Mouse (Mus musculus) midbrain, postnatal 0 days (tissue): Measurements from ENCODE around the gene Rab25. TPM values are rescaled to one million over a fixed set of nuclear protein-coding genes. Genes with fewer than 3 reads are reported as not detected.
A peak's percentile ranks its signal among the peaks of the same experiment; 100 is the strongest.

Source experiments
- ATAC-seq: fragments of 200-750 bp; cut with Nextera tagmentation; 2 replicates; pipeline ENCODE4 v1.8.0; 2017; ENCODE audit warnings: moderate number of reproducible peaks, mild to moderate bottlenecking, moderate TSS enrichment, moderate library complexity; ENCODE audit not compliant: low FRiP score
- DNase-seq: peaks from one replicate; pipeline ENCODE4 v3.0.0-alpha.2; 2015; ENCODE audit warnings: low spot score
- H3K27ac ChIP-seq: fragments of 300-500 bp; sonication (generic); 2 replicates; pipeline ENCODE4 v1.5.1; 2014; ENCODE audit warnings: low read depth, mild to moderate bottlenecking, low read length, mixed read lengths
- H3K27me3 ChIP-seq: fragments of 300-500 bp; sonication (generic); 2 replicates; pipeline ENCODE4 v1.6.1; 2014; ENCODE audit warnings: low read length, control low read depth, mixed read lengths; ENCODE audit not compliant: insufficient read depth
- H3K36me3 ChIP-seq: fragments of 300-500 bp; sonication (generic); 2 replicates; pipeline ENCODE4 v1.6.1; 2014; ENCODE audit warnings: low read length, control low read depth, mixed read lengths; ENCODE audit not compliant: insufficient read depth
- H3K4me1 ChIP-seq: fragments of 300-500 bp; sonication (generic); 2 replicates; pipeline ENCODE4 v1.6.1; 2014; ENCODE audit warnings: mild to moderate bottlenecking, control low read depth, antibody characterized with exemption, low read length, mixed read lengths; ENCODE audit not compliant: insufficient read depth
- H3K4me2 ChIP-seq: fragments of 300-500 bp; sonication (generic); 2 replicates; pipeline ENCODE4 v1.6.1; 2014; ENCODE audit warnings: low read depth, mild to moderate bottlenecking, low read length, mixed read lengths; ENCODE audit not compliant: poor library complexity, severe bottlenecking
- H3K4me3 ChIP-seq: fragments of 300-500 bp; sonication (generic); 2 replicates; pipeline ENCODE4 v1.5.1; 2014; ENCODE audit warnings: low read depth, mild to moderate bottlenecking, low read length, moderate library complexity
- H3K9ac ChIP-seq: fragments of 300-500 bp; sonication (generic); replicated peaks from 2 replicates; pipeline ENCODE4 v1.6.1; 2014; ENCODE audit warnings: mild to moderate bottlenecking, low read length, moderate library complexity, mixed read lengths; ENCODE audit not compliant: poor library complexity, severe bottlenecking
- H3K9me3 ChIP-seq: fragments of 300-500 bp; sonication (generic); 2 replicates; pipeline ENCODE4 v1.6.1; 2016; ENCODE audit warnings: low read length, control low read depth
- CTCF ChIP-seq: IDR thresholded peaks from 2 replicates; pipeline ENCODE4 v1.5.1; 2016; ENCODE audit warnings: antibody characterized with exemption, mild to moderate bottlenecking
- WGBS: fragments of 180-500 bp; shearing (Covaris S2); extraction: QIAGEN DNeasy Blood & Tissue Kit; methylation state at CpG from one replicate; pipeline ENCODE4 v1.1.7; 2014; 5-methylcytosine and 5-hydroxymethylcytosine counted together
- microRNA counts: library from miRNA; unstranded; fragments of <30 nt; microRNA quantifications from one replicate; lab custom pipeline; 2015
- microRNA-seq: library from miRNA; unstranded; fragments of <30 nt; microRNA quantifications from one replicate; pipeline ENCODE4, GENCODE M21; 2016; ENCODE audit warnings: borderline number of aligned reads
- polyA plus RNA-seq: library from polyadenylated mRNA; unstranded; fragments of >200 nt; fragmentation: Nextera tagmentation; extraction: Ambion mirVana; gene quantifications from 2 replicates; pipeline ENCODE4 v1.2.1, GENCODE M21; 2015
- total RNA-seq: library from RNA; depleted of rRNA; stranded (reverse); fragments of >200 nt; gene quantifications from 2 replicates; pipeline ENCODE4 v1.2.3, GENCODE M21; 2014; rRNA removed

The Rab25 gene
- total and polyA plus RNA-seq, 2 experiments from 2014 or later = 0.46 to 0.60 TPM

DNA sequence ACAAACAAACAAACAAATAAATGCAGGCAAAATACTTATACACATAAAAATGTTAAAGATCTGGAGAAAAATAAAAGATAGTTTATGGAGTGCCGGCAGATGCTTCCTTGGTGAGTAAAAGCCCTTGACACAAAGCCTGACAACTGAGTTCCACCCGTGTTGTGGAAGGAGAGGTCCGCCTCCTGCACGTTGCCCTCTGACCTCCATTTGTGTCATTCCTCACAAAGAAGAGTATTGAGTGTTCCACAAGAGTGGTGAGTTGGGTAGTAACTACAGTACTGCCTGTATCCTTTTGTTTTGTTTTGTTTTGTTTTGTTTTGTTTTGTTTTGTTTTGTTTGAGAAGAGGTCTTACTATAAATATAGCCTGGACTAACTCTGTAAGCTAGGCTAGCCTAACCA is 48.5 kb downstream of the Rab25 start:
- no peak overlapping the region for H3K9ac ChIP-seq
- DNase-seq (no peak), ATAC-seq (no peak)
- TF ChIP-seq CTCF = no peak
- peaks cover 9% of the 10 kb centered on the region; the same call in 1 of the 2 replicates for H3K4me1 ChIP-seq
- no peak overlapping the region for H3K4me3 ChIP-seq
- H3K9me3 ChIP-seq = no peaks in the 10 kb centered on the region
- H3K4me2 ChIP-seq = no peak overlapping the region
- 72% methylated on average over 4 of the region's 4 CpGs for WGBS
- no peaks in the 10 kb centered on the region for H3K27me3 ChIP-seq
- no peak overlapping the region for H3K27ac ChIP-seq
- H3K36me3 ChIP-seq = peaks cover 4% of the 10 kb centered on the region; the same call in 1 of the 2 replicates

DNA sequence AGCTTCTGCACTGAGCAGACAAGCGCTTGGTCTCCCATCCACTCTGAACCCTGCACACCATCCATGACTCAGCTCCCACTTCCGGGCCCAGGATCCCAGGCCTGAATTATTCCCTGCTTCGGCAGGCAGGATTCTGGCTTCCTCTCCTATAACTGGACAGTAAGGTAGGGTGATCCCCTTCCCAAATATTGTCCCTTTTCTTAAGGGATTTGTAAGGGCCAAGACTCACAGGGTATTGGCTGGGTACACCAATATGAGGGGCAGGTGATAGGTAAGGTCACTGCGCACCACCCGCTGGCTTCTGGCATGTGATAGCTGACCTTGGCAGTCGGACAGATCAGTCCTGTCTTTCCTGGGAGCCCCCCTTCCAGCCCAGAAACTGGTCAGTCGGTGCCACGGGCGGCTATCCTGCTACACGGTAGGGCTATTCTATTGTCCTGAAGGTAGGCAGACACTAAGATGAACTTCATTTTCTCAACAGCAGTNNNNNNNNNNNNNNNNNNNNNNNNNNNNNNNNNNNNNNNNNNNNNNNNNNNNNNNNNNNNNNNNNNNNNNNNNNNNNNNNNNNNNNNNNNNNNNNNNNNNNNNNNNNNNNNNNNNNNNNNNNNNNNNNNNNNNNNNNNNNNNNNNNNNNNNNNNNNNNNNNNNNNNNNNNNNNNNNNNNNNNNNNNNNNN is 52.2 kb downstream of the Rab25 start:
- no peaks in the 10 kb centered on the region for H3K9me3 ChIP-seq
- no peak for TF ChIP-seq CTCF
- no peak for DNase-seq
- no peak overlapping the region for H3K9ac ChIP-seq
- peaks cover 6% of the 10 kb centered on the region; the same call in 1 of the 2 replicates for H3K4me1 ChIP-seq
- ATAC-seq = no peak
- no peak overlapping the region for H3K27ac ChIP-seq
- no peak overlapping the region for H3K4me3 ChIP-seq
- 83% methylated on average over 10 of the region's 10 CpGs for WGBS
- H3K27me3 ChIP-seq = no peaks in the 10 kb centered on the region
- peaks cover 4% of the 10 kb centered on the region; the same call in 1 of the 2 replicates for H3K36me3 ChIP-seq
- no peak overlapping the region for H3K4me2 ChIP-seq

GRCm38 (mm10) chr3:88494836-88495628 is 53.1 kb downstream of the Rab25 start:
- H3K27me3 ChIP-seq = no peaks in the 10 kb centered on the region
- no peak overlapping the region for H3K9ac ChIP-seq
- H3K9me3 ChIP-seq = no peaks in the 10 kb centered on the region
- ATAC-seq (peak; percentile 50; the same call in 1 of the 2 replicates), DNase-seq (peak; percentile 75)
- H3K36me3 ChIP-seq = peaks cover 4% of the 10 kb centered on the region; the same call in 1 of the 2 replicates
- no peak overlapping the region for H3K4me2 ChIP-seq
- 66% methylated on average over 9 of the region's 9 CpGs for WGBS
- H3K27ac ChIP-seq = no peak overlapping the region
- no peak overlapping the region for H3K4me3 ChIP-seq
- peaks cover 6% of the 10 kb centered on the region; the same call in 1 of the 2 replicates for H3K4me1 ChIP-seq
- no peak for TF ChIP-seq CTCF

GRCm38 (mm10) chr3:88493706-88494582 is 54.2 kb downstream of the Rab25 start:
- Histone ChIP-seq H3K4me2 (no peak overlapping the region), H3K27ac (no peak overlapping the region), H3K4me3 (no peak overlapping the region), H3K9ac (no peak overlapping the region), H3K36me3 (0 out of 2 replicates have a peak, but pooled peaks cover 4% of the 10 kb centered on the region), H3K9me3 (no peaks in the 10 kb centered on the region), H3K27me3 (no peaks in the 10 kb centered on the region), H3K4me1 (peaks cover 6% of the 10 kb centered on the region; the same call in 1 of the 2 replicates)
- ATAC-seq (no peak), DNase-seq (no peak)
- WGBS = 79% methylated on average over 11 of the region's 11 CpGs
- no peak for TF ChIP-seq CTCF

MicroRNA genes within 50 kb of the gene (microRNA counts, 519-probe panel; counts per million panel counts)
- microRNA mmu-miR-1905 (lab: Ali Mortazavi, UCI) = 528 counts per million, percentile 58 among the panel's probes with 10 or more counts

Small RNA genes within 50 kb of the gene (microRNA-seq; reads per million reads assigned to microRNA genes)
- gene Mir1905 = not detected

Other genes starting within 250 kb of the Rab25 start
- 28.5 and 39.2 TPM in 2 replicates for gene Glmp, start 223.3 kb downstream of the Rab25 start, total RNA-seq
- gene Glmp, start 223.3 kb downstream of the Rab25 start, polyA plus RNA-seq = 106 and 109 TPM in 2 replicates
- gene Tmem79, start 212.2 kb downstream of the Rab25 start, total RNA-seq = 0.33 and 0.61 TPM in 2 replicates
- 0.43 and 0.93 TPM in 2 replicates for gene Tmem79, start 212.2 kb downstream of the Rab25 start, polyA plus RNA-seq
- 86.7 and 112 TPM in 2 replicates for gene Smg5, start 212.0 kb downstream of the Rab25 start, total RNA-seq
- gene Smg5, start 212.0 kb downstream of the Rab25 start, polyA plus RNA-seq = 44.2 and 49.4 TPM in 2 replicates
- 4.5 and 13.5 TPM in 2 replicates for gene Paqr6, start 183.7 kb downstream of the Rab25 start, total RNA-seq
- gene Paqr6, start 183.7 kb downstream of the Rab25 start, polyA plus RNA-seq = 6.6 and 7.1 TPM in 2 replicates
- 0.38 TPM in 1 of 2 replicates, not detected in the other for gene Bglap3, start 175.6 kb downstream of the Rab25 start, total RNA-seq
- not detected in 2 replicates for gene Bglap3, start 175.6 kb downstream of the Rab25 start, polyA plus RNA-seq
- not detected in 2 replicates for gene Bglap2, start 169.6 kb downstream of the Rab25 start, total RNA-seq
- gene Bglap2, start 169.6 kb downstream of the Rab25 start, polyA plus RNA-seq = 0.51 TPM in 1 of 2 replicates, not detected in the other
- not detected in 2 replicates for gene Bglap, start 163.8 kb downstream of the Rab25 start, total RNA-seq
- gene Bglap, start 163.8 kb downstream of the Rab25 start, polyA plus RNA-seq = not detected in 2 replicates
- 20.6 and 25.4 TPM in 2 replicates for gene Pmf1, start 138.0 kb downstream of the Rab25 start, total RNA-seq
- 25.2 and 25.6 TPM in 2 replicates for gene Pmf1, start 138.0 kb downstream of the Rab25 start, polyA plus RNA-seq
- gene Slc25a44, start 123.2 kb downstream of the Rab25 start, total RNA-seq = 62.5 and 63.8 TPM in 2 replicates
- 35.9 and 38.7 TPM in 2 replicates for gene Slc25a44, start 123.2 kb downstream of the Rab25 start, polyA plus RNA-seq
- 52.6 and 62.0 TPM in 2 replicates for gene Sema4a, start 87.1 kb downstream of the Rab25 start, total RNA-seq
- gene Sema4a, start 87.1 kb downstream of the Rab25 start, polyA plus RNA-seq = 42.1 and 44.2 TPM in 2 replicates
- gene Lmna, start 38.3 kb downstream of the Rab25 start, total RNA-seq = 57.6 and 75.0 TPM in 2 replicates
- 74.1 and 77.2 TPM in 2 replicates for gene Lmna, start 38.3 kb downstream of the Rab25 start, polyA plus RNA-seq
- gene Mex3a, start 15.9 kb downstream of the Rab25 start, total RNA-seq = 56.9 and 58.2 TPM in 2 replicates
- 15.4 and 16.1 TPM in 2 replicates for gene Mex3a, start 15.9 kb downstream of the Rab25 start, polyA plus RNA-seq
- gene Lamtor2, start 4.8 kb upstream of the Rab25 start, total RNA-seq = 46.7 and 66.0 TPM in 2 replicates
- 187 and 205 TPM in 2 replicates for gene Lamtor2, start 4.8 kb upstream of the Rab25 start, polyA plus RNA-seq
- 103 and 120 TPM in 2 replicates for gene Ubqln4, start 5.5 kb upstream of the Rab25 start, total RNA-seq
- gene Ubqln4, start 5.5 kb upstream of the Rab25 start, polyA plus RNA-seq = 29.7 and 30.4 TPM in 2 replicates
- 236 and 250 TPM in 2 replicates for gene Ssr2, start 27.6 kb upstream of the Rab25 start, total RNA-seq
- gene Ssr2, start 27.6 kb upstream of the Rab25 start, polyA plus RNA-seq = 196 and 210 TPM in 2 replicates
- gene Arhgef2, start 57.7 kb upstream of the Rab25 start, total RNA-seq = 59.6 and 80.3 TPM in 2 replicates
- gene Arhgef2, start 57.7 kb upstream of the Rab25 start, polyA plus RNA-seq = 38.9 and 46.8 TPM in 2 replicates
- 0.42 TPM in 1 of 2 replicates, not detected in the other for gene Rxfp4, start 104.8 kb upstream of the Rab25 start, total RNA-seq
- gene Rxfp4, start 104.8 kb upstream of the Rab25 start, polyA plus RNA-seq = not detected in 2 replicates
- 71.8 and 96.5 TPM in 2 replicates for gene Khdc4, start 137.5 kb upstream of the Rab25 start, total RNA-seq
- 66.8 and 70.5 TPM in 2 replicates for gene Khdc4, start 137.5 kb upstream of the Rab25 start, polyA plus RNA-seq
- gene Rit1, start 168.5 kb upstream of the Rab25 start, total RNA-seq = 78.1 and 88.3 TPM in 2 replicates
- 73.5 and 81.3 TPM in 2 replicates for gene Rit1, start 168.5 kb upstream of the Rab25 start, polyA plus RNA-seq
- 142 and 150 TPM in 2 replicates for gene Syt11, start 226.9 kb upstream of the Rab25 start, total RNA-seq
- gene Syt11, start 226.9 kb upstream of the Rab25 start, polyA plus RNA-seq = 243 and 246 TPM in 2 replicates